Mouse (Mus musculus) CH12.LX (cell line): ENCODE data around the gene Trdmt1. TPM values are rescaled to one million over a fixed set of nuclear protein-coding genes. Genes with fewer than 3 reads are reported as not detected.

ENCODE experiments used
- DNase-seq: peaks from one replicate; pipeline ENCODE4 v3.0.0-alpha.2; 2013; ENCODE audit errors: extremely low read depth
- H3K27ac ChIP-seq: 2 replicates; pipeline ENCODE4 v1.5.1; 2012; ENCODE audit warnings: low read depth, mild to moderate bottlenecking, control low read depth, moderate library complexity; ENCODE audit not compliant: insufficient read depth
- H3K27me3 ChIP-seq: replicated peaks from 2 replicates; pipeline ENCODE3; 2012; ENCODE audit warnings: inconsistent platforms
- H3K36me3 ChIP-seq, 2 experiments: replicated peaks in 1 of 2; 2 replicates each; pipeline versions ENCODE3 to v1.6.1; 2012; ENCODE audit warnings: inconsistent platforms in 1 of 2, low read length in 1 of 2, mild to moderate bottlenecking in 1 of 2, mixed read lengths in 1 of 2, moderate library complexity in 1 of 2; ENCODE audit not compliant: control insufficient read depth in 1 of 2, insufficient read depth in 1 of 2
- H3K4me1 ChIP-seq, 2 experiments: 2 replicates each; pipeline ENCODE4 v1.6.1; 2012; ENCODE audit warnings: inconsistent platforms in 1 of 2, moderate library complexity in 1 of 2; ENCODE audit not compliant: insufficient read depth in 2 of 2, control insufficient read depth in 1 of 2
- H3K4me2 ChIP-seq: 2 replicates; pipeline ENCODE4 v1.6.1; 2012; ENCODE audit warnings: low read depth, mild to moderate bottlenecking, control low read depth; ENCODE audit not compliant: poor library complexity, insufficient read depth, severe bottlenecking
- H3K4me3 ChIP-seq, 3 experiments: fragments of 150-350 bp in 1 of 3; sonication (generic) in 1 of 3; replicated peaks in 1 of 3; 2 replicates each; pipeline versions ENCODE3 to v1.5.1; 2011 to 2012; ENCODE audit warnings: low read depth in 2 of 3, low read length in 2 of 3, mild to moderate bottlenecking in 2 of 3, moderate library complexity in 2 of 3, control low read depth in 1 of 3, improper control_type of control experiment in 1 of 3, inconsistent platforms in 1 of 3, mixed read lengths in 1 of 3; ENCODE audit not compliant: poor library complexity in 1 of 3
- H3K79me2 ChIP-seq: replicated peaks from 2 replicates; pipeline ENCODE4 v1.6.1; 2012; ENCODE audit warnings: mild to moderate bottlenecking, moderate library complexity; ENCODE audit not compliant: control insufficient read depth, poor library complexity, insufficient read depth, severe bottlenecking; ENCODE audit errors: extremely low read depth
- H3K9ac ChIP-seq: 2 replicates; pipeline ENCODE4 v1.6.1; 2012; ENCODE audit warnings: low read depth, mild to moderate bottlenecking, control low read depth, moderate library complexity; ENCODE audit not compliant: insufficient read depth
- H3K9me3 ChIP-seq: replicated peaks from 2 replicates; pipeline ENCODE3; 2012; ENCODE audit warnings: low read length, inconsistent platforms, mixed read lengths
- BHLHE40 ChIP-seq: IDR thresholded peaks from 2 replicates; pipeline ENCODE4 v1.6.1; 2011; ENCODE audit warnings: mild to moderate bottlenecking, low read depth, low read length, improper control_type of control experiment
- CHD2 ChIP-seq: IDR thresholded peaks from 2 replicates; pipeline ENCODE4 v1.6.1; 2011; ENCODE audit warnings: low read length, improper control_type of control experiment
- CTCF ChIP-seq, 2 experiments: IDR thresholded peaks in 1 of 2; conservative IDR thresholded peaks in 1 of 2; 2 replicates each; pipeline ENCODE4 v1.5.1; 2011 to 2012; ENCODE audit warnings: low read depth in 2 of 2, low read length in 2 of 2, improper control_type of control experiment in 1 of 2, inconsistent platforms in 1 of 2, mild to moderate bottlenecking in 1 of 2, moderate library complexity in 1 of 2
- E2F4 ChIP-seq: IDR thresholded peaks from 2 replicates; pipeline ENCODE4 v1.6.1; 2011; ENCODE audit warnings: low read depth, low read length, improper control_type of control experiment; ENCODE audit not compliant: insufficient replicate concordance
- ELF1 ChIP-seq: IDR thresholded peaks from 2 replicates; pipeline ENCODE4 v1.6.1; 2014; ENCODE audit warnings: low read depth, mild to moderate bottlenecking, inconsistent platforms, low read length, improper control_type of control experiment
- EP300 ChIP-seq: IDR thresholded peaks from 2 replicates; pipeline ENCODE4 v1.6.1; 2011; ENCODE audit warnings: low read length, improper control_type of control experiment
- HCFC1 ChIP-seq: IDR thresholded peaks from 2 replicates; pipeline ENCODE4 v1.6.1; 2012; ENCODE audit warnings: low read depth, mild to moderate bottlenecking, inconsistent platforms, low read length, improper control_type of control experiment
- KAT2A ChIP-seq: IDR thresholded peaks from 2 replicates; pipeline ENCODE4 v1.6.1; 2012; ENCODE audit warnings: low read length, improper control_type of control experiment, inconsistent platforms; ENCODE audit not compliant: insufficient replicate concordance
- MAZ ChIP-seq: IDR thresholded peaks from 2 replicates; pipeline ENCODE4 v1.6.1; 2012; ENCODE audit warnings: low read depth, mild to moderate bottlenecking, inconsistent platforms, low read length, improper control_type of control experiment, moderate library complexity
- MXI1 ChIP-seq: IDR thresholded peaks from 2 replicates; pipeline ENCODE4 v1.6.1; 2011; ENCODE audit warnings: mild to moderate bottlenecking, low read depth, low read length, improper control_type of control experiment
- NRF1 ChIP-seq: IDR thresholded peaks from 2 replicates; pipeline ENCODE4 v1.6.1; 2014; ENCODE audit warnings: low read depth, mild to moderate bottlenecking, inconsistent platforms, low read length, improper control_type of control experiment, moderate library complexity
- POLR2A ChIP-seq: IDR thresholded peaks from 2 replicates; pipeline ENCODE4 v1.6.1; 2011; ENCODE audit warnings: low read depth, mild to moderate bottlenecking, improper control_type of control experiment, low read length
- POLR2AphosphoS2 ChIP-seq: IDR thresholded peaks from 2 replicates; pipeline ENCODE4 v1.6.1; 2011; ENCODE audit warnings: low read depth, low read length, improper control_type of control experiment
- SIN3A ChIP-seq: IDR thresholded peaks from 2 replicates; pipeline ENCODE4 v1.6.1; 2012; ENCODE audit warnings: low read length, improper control_type of control experiment, inconsistent platforms
- TBP ChIP-seq: conservative IDR thresholded peaks from 2 replicates; pipeline ENCODE4 v1.6.1; 2011; ENCODE audit warnings: low read depth, low read length, improper control_type of control experiment
- TCF12 ChIP-seq: IDR thresholded peaks from 2 replicates; pipeline ENCODE4 v1.6.1; 2014; ENCODE audit warnings: low read depth, mild to moderate bottlenecking, inconsistent platforms, low read length, improper control_type of control experiment
- USF1 ChIP-seq: IDR thresholded peaks from 2 replicates; pipeline ENCODE4 v1.6.1; 2014; ENCODE audit warnings: low read depth, mild to moderate bottlenecking, inconsistent platforms, low read length, improper control_type of control experiment
- USF2 ChIP-seq: conservative IDR thresholded peaks from 2 replicates; pipeline ENCODE4 v1.6.1; 2011; ENCODE audit warnings: low read depth, low read length, improper control_type of control experiment
- ZKSCAN1 ChIP-seq: IDR thresholded peaks from 2 replicates; pipeline ENCODE4 v1.6.1; 2012; ENCODE audit warnings: low read depth, inconsistent platforms, low read length, improper control_type of control experiment, borderline replicate concordance
- dilution Hi-C: fragments of 300-500 bp; cut with MboI; formaldehyde crosslinking; loops from 2 replicates; pipeline ENCODE4 v1.14.3; 2020; ENCODE audit warnings: low sequenced_read_pairs; ENCODE audit not compliant: extremely low pct_unique_long_range_greater_than_20kb, extremely low pct_ligation_motif_present
- in situ Hi-C: fragments of 300-500 bp; cut with MboI; formaldehyde crosslinking; loops from 3 replicates; pipeline ENCODE4 v1.14.3; 2019; ENCODE audit warnings: low sequenced_read_pairs, low pct_ligation_motif_present, low pct_unique_long_range_greater_than_20kb, mixed read lengths
- polyA plus RNA-seq: library from polyadenylated mRNA; unstranded; fragments of >175 nt; gene quantifications from 2 replicates; pipeline ENCODE4 v1.2.1, GENCODE M21; 2012; ENCODE audit warnings: low read depth; ENCODE audit not compliant: insufficient read length
- total RNA-seq, 2 experiments: library from RNA; depleted of rRNA; stranded (reverse); fragments of 300-350 nt in 1 of 2; fragments of >200 nt in 1 of 2; gene quantifications; 2 replicates each; pipeline ENCODE4 v1.2.3; 2012 to 2014

The Trdmt1 gene
- total and polyA plus RNA-seq, 3 experiments, result 8.8 to 29.8 (median 11.2) TPM

GRCm38 (mm10) chr2:13574066-13574800 lies 29.8 kb upstream of the Trdmt1 start:
- in situ Hi-C loops (loop anchor here (10.0 kb wide), 2 partner anchors 169 to 201 kb away; no protein-coding TSS in a partner anchor), dilution Hi-C loops (no loop called here)
- no peaks in the 10 kb centered on the region for H3K9me3 ChIP-seq
- peaks cover 8 to 43% of the 10 kb centered on the region in 2 experiments for H3K4me1 ChIP-seq
- H3K4me3 ChIP-seq, result peak overlapping the region; percentile 68 to 73 (median 69)
- no peaks in the 10 kb centered on the region for H3K79me2 ChIP-seq
- peak overlapping the region; percentile 88 for H3K27ac ChIP-seq
- H3K27me3 ChIP-seq, result no peaks in the 10 kb centered on the region
- TF ChIP-seq MXI1 (no peak), TCF12 (peak; percentile 46; the same call in 1 of the 2 replicates), CHD2 (peak; percentile 71), MAZ (peak; percentile 79; the same call in 1 of the 2 replicates), POLR2A (peak; percentile 51), NRF1 (peak; percentile 54; the same call in 1 of the 2 replicates), ELF1 (0 out of 2 replicates have a peak, but pooled peaks have one; percentile 14), KAT2A (0 out of 2 replicates have a peak, but pooled peaks have one; percentile 31), USF2 (no peak), USF1 (no peak), SIN3A (peak; percentile 52; the same call in 1 of the 2 replicates), ZKSCAN1 (no peak), E2F4 (no peak), CTCF (conservative IDR thresholded peaks at IDR 0.05 in 1 of 2, IDR thresholded peaks at IDR 0.05 in 1 of 2; ENCODE audit: low read depth in 2 of 2, low read length in 2 of 2) (no peak), BHLHE40 (0 out of 2 replicates have a peak, but pooled peaks have one; percentile 31), POLR2AphosphoS2 (0 out of 2 replicates have a peak, but pooled peaks have one; percentile 8), EP300 (no peak), TBP (peak; percentile 70), HCFC1 (0 out of 2 replicates have a peak, but pooled peaks have one; percentile 20)
- H3K4me2 ChIP-seq, result peak overlapping the region; percentile 98
- peak; percentile 71 for DNase-seq
- H3K36me3 ChIP-seq, result peaks cover 8 to 21% of the 10 kb centered on the region in 2 experiments
- H3K9ac ChIP-seq, result peak overlapping the region; percentile 8
